Mouse (Mus musculus): ENCODE data around the gene Zfp459.

GRCm38 (mm10) chr13:67469274-67469673 lies 48.1 kb upstream of the Zfp459 start:
- no peak for TF ChIP-seq CTCF (IDR thresholded peaks at IDR 0.05; ENCODE audit: extremely low read depth, insufficient read depth, low read length)
- no peak for TF ChIP-seq POLR2A (IDR thresholded peaks at IDR 0.05; ENCODE audit: extremely low read depth, insufficient read depth, low read length)
